Mouse (Mus musculus) olfactory bulb, adult 2 months (tissue): ENCODE results near the gene Tprn.

Experiments
- CTCF ChIP-seq: fragments of 200-500 bp; IDR thresholded peaks from 2 replicates; pipeline ENCODE4 v1.5.1; 2012; ENCODE audit warnings: low read depth, mild to moderate bottlenecking, low read length, moderate library complexity; ENCODE audit not compliant: insufficient read depth
- POLR2A ChIP-seq: fragments of 200-500 bp; IDR thresholded peaks from 2 replicates; pipeline ENCODE4 v1.6.1; 2012; ENCODE audit warnings: mild to moderate bottlenecking, low read depth, low read length, moderate library complexity; ENCODE audit not compliant: insufficient read depth

DNA sequence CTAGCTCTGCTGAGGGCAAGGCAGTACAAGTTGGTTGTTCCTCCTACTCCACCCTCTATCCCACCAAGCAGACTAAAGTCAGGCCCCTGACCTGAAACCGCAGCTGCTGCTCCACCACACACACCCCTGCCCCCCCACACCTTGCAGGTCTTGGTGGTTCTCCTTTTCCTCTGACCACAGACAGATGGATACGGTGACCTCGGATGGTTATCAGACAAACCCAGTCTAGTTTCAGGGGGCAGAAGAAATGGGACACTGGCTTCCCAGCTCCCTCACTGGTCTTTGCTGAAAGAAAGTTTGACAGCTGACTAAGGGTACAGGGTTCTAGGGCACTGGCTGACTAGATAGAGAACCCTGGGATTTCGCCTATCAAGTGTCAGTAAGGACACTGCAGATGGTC is 29.0 kb upstream of the Tprn start:
- TF ChIP-seq CTCF (no peak), POLR2A (no peak)
